In the genomic region with DNA sequence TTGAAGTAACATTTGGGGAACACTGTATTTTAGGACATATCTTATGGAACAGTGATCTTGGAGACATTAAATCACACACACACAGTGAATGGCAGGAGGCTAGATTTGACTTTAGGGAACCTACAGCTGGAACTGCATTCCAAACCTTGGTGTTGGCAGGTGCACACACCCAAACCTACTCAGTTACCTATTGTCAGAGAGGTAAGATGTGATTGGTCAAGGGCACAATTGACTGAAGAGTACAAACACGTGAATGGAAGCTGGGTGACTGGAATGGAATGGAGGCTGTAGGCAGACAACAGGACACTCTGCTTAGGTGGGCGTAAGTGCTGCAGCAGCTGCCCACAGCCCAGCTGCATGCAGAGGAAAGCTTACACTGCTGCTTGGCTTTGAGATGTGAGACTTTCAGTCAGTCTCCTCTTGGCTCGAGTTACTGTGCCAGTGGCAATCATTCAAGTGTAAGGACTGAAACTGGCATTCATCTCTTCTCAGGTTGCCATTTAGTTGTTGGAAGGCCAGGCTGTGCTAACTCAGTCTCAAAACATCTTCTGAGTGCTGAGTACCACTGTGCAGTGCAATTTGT, we compare ENCODE assay signal across 10 mouse cellular contexts.
DNase-seq lines count a peak whose midpoint lies in the region.
"Had no signal": no experiment of that assay in that cellular context is flagged by ENCODE, and none has a peak within 500 bp of the region (broad histone marks: within the 10 kb centered on the region; RNA-seq: fewer than 3 reads in every experiment).

No protein-coding gene starts in this region.

- peak; percentile 8 to 12 for DNase-seq in gastrocnemius, adult 8-10 months (ENCODE audit: low spot score in 2 of 2)
- no peak for DNase-seq in gastrocnemius, postnatal 36 days
- DNase-seq in ES-CJ7 (ENCODE audit: low read depth, low spot score), result peak; percentile 27
- peak; percentile 44 for DNase-seq in cerebellum, adult 11-12 months
- peak; percentile 40 to 58 for DNase-seq in left cerebral cortex, adult 18-20 months (ENCODE audit: low spot score in 2 of 2)
- no peak for DNase-seq in adrenal gland, postnatal 4 days (ENCODE audit: low spot score in 2 of 2)
- no peak for DNase-seq in spleen, postnatal 36 days (ENCODE audit: low spot score in 2 of 2)
- DNase-seq: adrenal gland, postnatal 36 days; lung, postnatal 14 days; thymus, adult 2 months had no signal

- intact Hi-C loops in gastrocnemius, postnatal 36 days (cut with DNase I), result no loop called here

Comparison
In these comparisons a context has a peak if more than half of its experiments do, and no peak if none do; other contexts are left out.
1. DNase-seq: peak in gastrocnemius, adult 8-10 months (2 of 2), ES-CJ7 (single experiment), cerebellum, adult 11-12 months (single experiment) and left cerebral cortex, adult 18-20 months (2 of 2); none in gastrocnemius, postnatal 36 days (0 of 2), adrenal gland, postnatal 4 days (0 of 2) and spleen, postnatal 36 days (0 of 2).